Mouse (Mus musculus): ENCODE measurements around the gene Nln.

GRCm38 (mm10) chr13:104108651-104109287, 645 bp downstream of the Nln start:
- TF ChIP-seq POLR2A (IDR thresholded peaks at IDR 0.05; ENCODE audit: borderline replicate concordance, control insufficient read depth, low read depth, low read length): no peak
- no peak for TF ChIP-seq CTCF (IDR thresholded peaks at IDR 0.05; ENCODE audit: control insufficient read depth, insufficient read depth, low read length)

Data from bone marrow, adult 2 months (tissue).